Mouse (Mus musculus) gastrocnemius, adult 18-20 months (tissue): ENCODE data around the gene Capza1. TPM values are rescaled to one million over a fixed set of nuclear protein-coding genes. Genes with fewer than 3 reads are reported as not detected.
"Not testable (repeated sequence)": the region's sequence is repeated elsewhere in the genome, so short reads cannot be mapped to it uniquely, and the experiment has no call there.

Source experiments
- DNase-seq: peaks from one replicate; pipeline ENCODE4 v3.0.0; 2021; ENCODE audit warnings: low spot score
- total RNA-seq, 2 experiments: library from RNA; stranded (reverse); gene quantifications; 2 replicates each; pipeline ENCODE4 v1.2.3; 2021

The Capza1 gene
- total RNA-seq, 2 experiments from 2014 or later, result 20.1 to 21.0 TPM

DNA sequence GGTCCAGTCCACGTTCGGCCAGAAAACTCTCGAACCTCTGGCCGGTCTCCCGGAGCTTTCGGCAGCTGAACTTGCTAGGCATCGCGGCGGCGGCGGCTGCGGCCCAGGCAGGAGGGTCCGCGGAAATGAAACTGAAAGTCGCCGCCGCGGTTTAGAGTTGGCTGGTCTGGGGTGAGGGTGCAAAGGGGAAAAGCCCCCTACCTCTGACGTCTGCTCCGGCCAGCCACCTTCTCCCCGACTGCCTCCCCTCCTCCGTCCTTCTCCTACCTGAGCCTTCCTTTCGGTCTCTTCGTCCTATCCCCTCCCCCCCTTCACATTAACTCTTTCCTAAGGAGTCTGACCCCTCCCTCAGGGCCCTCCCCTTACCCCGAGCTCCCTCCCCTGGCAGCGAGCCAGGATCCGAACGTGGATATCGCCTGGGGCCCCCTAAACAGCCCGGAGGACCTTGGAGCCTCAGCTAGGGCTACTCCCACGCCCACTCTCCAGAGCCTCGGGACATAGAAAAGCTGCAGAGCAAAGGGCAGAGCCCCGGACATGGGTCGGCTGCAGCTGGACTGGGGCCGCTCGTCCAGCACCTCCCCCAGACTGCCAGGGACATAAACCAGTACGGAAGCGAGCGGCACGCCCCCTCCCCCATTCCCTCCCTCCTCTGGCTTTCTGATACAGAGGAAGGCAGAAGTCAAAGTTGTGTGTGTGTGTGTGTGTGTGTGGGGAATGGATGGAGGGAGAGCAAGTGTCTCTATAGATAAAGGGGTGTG lies 46.1 kb downstream of the Capza1 start, which contains the start of gene Mov10:
Gene Mov10, minus strand, starts transcription at position 573 of the 758 bp plus-strand sequence.
- peak; percentile 38 for DNase-seq

- peak; percentile 45 for DNase-seq
Observed at GRCm38 (mm10) chr3:104817481-104817990, 46.8 kb downstream of the Capza1 start.

DNA sequence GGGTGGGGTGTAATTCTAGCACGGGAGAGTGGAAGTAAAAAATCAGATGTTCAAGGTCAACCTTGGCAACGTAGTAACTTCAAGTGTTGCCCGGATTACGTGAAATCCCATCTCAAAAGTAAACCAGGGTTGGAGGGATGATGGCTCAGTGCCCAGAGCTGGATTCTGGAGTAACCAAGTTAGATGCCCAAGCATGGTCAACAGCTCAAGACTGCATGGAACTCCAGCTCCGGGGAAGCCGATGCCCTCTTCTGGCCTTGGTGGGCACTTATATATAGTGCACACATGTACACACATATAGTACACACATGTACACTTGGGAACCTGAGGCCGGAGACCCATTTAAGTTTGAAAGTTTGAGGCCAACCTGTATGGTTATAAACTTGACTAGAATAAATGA lies 48.2 kb downstream of the Capza1 start:
- no peak for DNase-seq

DNA sequence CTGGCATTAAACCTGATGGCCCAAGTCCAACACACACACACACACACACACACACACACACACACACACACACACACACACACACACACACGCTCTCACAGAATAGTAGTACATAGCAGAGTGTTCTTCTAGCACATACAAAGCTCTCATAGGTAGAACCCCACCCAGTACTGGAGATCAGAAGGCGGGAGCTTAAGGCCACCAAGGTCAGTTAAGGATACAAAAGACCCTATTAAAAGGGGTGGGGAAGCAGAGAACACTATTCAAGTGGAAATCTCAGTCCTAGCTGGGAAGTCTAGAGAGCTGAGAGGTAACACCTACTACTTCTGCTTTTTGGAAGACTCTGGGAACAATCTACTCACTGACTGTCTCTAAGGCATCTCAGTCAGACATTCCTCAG lies 49.0 kb downstream of the Capza1 start:
- DNase-seq, result no peak

GRCm38 (mm10) chr3:104814746-104815145 lies 49.6 kb downstream of the Capza1 start:
- no peak for DNase-seq

DNA sequence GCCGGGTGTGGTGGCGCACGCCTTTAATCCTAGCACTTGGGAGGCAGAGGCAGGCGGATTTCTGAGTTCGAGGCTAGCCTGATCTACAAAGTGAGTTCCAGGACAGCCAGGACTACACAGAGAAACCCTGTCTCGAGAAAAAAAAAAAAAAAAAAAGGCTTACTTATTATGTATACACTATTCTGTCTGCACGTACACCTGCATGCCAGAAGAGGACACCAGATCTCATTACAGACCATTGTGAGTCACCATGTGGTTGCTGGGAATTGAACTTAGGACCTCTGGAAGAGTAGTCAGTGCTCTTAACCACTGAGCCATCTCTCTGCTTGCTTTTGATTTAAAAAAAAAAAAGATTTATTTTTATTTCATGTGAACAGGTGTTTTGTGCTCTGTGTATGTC lies 51.1 kb downstream of the Capza1 start:
- DNase-seq, result not testable (repeated sequence)

GRCm38 (mm10) chr3:104812254-104812653 lies 52.1 kb downstream of the Capza1 start:
- no peak for DNase-seq

DNA sequence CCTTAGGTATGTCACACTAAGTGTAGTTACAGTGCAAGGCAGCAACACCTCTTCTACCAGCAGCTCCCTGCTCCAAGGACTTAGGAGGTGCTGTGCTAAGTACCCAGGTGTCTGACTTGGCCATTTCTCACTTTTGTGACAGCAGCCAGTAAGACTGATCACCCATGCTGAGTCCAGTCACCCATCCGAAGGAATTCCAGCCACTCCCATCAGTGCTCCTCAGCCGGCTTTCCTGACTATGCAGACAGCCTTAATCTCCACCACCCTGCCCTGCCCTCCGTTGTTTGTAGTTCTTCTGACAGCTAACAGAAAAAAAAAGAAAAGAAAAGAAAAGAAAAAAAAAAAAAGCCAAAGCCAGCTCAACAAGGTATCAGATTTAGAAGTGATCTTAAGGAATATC lies 52.6 kb downstream of the Capza1 start:
- no peak for DNase-seq

GRCm38 (mm10) chr3:104805539-104805938 lies 58.8 kb downstream of the Capza1 start:
- no peak for DNase-seq

- no peak for DNase-seq
Observed at GRCm38 (mm10) chr3:104804312-104804711, 60.0 kb downstream of the Capza1 start.

DNA sequence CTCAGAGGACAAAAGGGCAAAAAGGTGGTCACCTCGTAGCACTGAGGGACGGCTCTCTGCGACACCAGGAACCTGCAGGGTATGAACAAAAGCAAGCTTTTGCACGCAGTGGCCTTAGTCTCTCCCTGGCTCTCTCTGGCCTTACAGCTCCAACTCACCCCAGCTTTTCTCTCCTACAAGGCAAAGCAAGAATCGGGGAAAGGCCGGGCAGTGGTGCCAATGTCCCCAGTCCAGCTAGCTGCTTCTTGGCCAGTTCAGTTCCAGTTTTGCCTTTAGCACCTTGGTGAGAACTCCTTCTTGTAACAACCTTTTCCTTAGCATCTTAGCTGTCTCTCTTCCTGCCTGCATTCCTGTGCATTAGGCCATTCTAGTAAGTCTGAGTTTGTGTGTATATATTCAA lies 62.8 kb downstream of the Capza1 start:
- no peak for DNase-seq

DNA sequence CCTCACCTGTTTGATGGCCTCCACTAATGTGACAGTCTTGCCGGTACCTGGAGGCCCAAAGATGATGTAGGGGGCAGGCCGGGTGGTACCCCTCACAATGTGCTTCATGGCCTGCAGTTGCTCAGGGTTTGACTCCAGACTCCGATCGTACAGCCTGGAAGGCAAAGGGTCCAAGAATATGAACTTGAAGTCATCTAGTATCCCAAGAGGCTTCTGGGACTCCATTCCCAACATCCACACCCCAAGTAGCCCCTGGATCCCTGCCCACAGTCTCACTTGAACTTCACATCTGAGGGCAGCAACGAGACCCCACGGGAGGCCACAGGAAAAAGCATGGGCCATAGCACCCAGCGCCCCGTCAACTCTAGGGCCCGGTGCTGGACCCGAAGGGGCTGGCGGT lies 63.6 kb downstream of the Capza1 start:
- DNase-seq, result no peak

GRCm38 (mm10) chr3:104796430-104797082 lies 67.7 kb downstream of the Capza1 start:
- DNase-seq, result no peak

DNA sequence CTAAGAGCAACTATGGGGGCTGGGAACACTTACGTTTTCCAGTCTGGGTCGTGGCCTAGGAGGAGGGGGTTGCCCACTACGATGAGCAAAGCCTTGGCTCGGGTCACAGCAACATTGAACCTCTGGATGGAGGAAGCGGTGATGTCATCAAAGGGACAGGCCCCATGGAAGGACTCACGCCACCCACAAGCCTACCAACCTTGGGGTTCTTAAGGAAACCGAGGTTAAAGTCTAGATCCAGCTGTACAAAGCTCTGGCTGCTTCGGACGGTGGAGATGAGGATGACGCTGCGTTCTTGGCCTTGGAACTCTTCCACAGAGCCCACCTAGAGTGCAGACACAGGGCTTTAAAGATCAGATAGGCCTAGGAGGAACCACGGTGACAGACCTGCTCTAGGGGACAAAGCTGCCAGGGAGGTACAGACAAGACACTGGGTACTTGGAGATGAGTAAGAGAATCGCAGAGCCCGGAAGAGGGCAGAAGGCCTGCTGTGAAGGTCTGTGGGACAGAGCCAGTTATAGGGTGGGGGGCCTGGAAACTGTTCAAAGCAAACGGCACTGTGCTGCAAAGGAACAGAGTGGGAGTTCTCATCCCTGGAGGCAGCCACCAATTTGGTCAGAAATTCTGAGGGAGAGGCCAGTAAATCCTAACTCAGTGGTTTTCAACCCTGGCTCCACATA lies 68.5 kb downstream of the Capza1 start:
- DNase-seq, result no peak

DNA sequence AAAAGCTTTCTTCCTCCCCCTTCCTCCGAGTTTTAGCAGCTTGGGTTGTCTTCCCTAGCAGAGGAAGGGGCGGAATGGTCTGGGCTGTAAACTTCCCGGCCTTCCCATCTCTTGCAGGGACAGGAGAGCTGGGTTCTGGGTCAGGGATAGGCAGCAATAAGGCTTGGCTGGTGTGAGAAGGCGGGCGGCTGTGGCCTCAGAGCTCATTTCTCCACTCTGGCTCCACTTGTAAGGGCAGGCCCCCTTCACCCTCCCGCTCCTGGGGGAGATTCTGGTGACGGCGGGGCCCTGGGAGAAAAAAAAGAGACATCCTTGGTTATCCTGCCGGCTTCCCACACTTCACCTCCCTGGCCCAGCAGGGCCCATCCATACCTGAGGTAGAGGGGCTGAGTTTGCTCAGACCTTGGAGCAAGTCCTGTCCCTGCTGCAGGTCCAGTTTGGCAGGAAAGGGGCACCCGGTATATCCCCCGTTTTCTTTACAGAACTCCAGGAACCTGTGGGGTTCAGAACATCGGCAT lies 69.3 kb downstream of the Capza1 start:
- no peak for DNase-seq

DNA sequence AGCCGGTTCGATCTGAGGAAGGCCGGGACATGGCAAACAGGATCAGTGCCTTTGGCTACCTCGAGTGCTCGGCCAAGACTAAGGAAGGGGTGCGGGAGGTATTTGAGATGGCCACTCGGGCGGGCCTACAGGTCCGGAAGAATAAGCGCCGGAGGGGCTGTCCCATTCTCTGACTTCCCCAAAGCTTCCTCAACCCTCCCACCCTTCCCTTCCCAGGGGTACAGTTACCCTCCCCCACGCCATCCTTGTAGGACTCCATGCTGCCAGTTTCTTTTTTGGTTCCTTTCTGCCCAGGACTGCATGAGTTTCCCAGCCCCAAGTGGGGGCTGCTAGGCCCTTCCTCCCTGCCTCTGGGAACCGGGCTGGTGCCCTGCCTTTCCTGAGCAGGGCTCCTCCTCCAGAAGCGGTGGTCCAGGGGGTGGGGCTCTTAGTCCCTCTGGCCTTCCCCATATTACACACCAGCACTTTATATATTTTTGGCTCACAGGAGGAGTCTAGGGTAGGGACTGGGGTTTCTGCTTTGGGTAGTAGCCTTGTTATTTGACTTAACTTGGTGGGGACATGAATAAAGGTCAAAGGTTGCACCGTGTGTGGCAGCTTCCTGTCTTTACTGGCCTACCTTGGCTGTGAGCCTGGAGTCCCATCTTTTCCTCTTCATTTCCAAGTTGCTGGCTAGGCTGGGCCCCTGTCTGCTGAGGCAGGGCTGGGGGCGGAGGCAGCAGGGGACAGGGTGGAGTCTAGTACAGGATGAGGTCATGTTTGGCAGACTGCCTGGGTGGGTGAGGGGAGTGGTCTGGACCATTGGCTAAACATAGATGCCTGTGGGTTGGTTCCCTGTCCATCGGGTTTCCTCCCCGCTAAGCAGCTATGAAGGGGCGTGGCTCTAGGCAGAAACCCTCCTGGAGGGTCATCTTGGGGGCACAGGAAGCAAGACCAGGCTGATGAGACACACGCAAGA lies 70.2 kb downstream of the Capza1 start:
- peak; percentile 89 for DNase-seq

DNA sequence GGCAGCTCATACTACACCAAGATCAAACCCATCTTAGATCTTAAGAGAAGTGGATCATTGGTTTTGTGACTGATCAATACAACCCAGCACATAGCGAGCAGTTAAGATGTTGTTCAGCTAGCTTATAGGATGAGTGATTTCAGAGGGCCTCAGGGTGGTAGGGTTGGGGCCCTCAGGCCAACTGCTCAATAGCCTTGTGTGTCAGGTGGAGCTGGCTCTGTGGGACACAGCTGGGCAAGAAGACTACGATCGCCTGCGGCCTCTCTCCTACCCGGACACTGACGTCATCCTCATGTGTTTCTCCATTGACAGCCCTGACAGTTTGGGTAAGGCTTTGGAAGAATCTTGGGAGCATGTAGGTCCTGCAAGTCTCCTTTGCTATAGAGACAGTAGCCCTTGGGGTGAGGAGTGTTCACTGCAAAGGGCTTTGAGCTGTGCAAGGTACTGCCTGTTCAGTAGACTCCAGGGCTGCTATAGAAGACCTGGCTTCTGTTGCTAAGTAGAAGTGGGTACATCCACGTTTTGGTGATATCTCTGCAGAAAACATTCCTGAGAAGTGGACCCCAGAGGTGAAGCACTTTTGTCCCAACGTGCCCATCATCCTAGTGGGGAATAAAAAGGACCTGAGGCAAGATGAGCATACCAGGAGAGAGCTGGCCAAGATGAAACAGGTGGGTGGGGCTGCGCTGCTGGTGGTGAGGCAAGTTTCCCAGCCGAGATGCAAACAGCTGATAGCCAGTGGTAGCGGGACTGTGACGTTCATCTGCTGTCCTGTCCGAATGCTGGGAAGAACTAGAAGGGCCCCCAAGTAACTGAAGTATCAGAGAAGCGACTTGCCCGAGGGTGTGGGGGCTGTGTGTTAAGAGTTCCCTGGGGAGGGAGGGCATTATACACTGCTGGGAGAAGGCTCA lies 71.7 kb downstream of the Capza1 start:
- DNase-seq, result no peak

- DNase-seq, result no peak
Observed at GRCm38 (mm10) chr3:104791671-104792070, 72.6 kb downstream of the Capza1 start.

DNA sequence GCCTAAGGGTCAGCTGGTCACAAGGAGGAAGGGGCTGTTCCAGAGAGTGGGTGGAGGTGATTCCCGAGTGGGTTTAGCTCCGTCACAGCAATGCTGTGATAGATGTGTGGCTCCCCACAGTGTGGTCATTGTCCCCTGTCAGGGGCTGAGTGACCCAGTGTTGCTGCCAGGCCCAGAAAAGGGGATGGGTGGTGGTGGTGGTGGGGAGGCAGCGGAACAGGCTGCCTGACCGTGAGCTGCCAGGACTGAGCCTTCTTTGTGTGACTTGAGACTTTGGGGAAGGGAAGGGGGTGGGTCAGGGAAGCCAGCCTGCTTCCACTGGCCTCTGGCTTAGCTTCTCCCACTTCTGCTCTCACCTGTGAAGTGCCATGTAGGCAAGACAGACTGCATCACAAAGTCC lies 73.3 kb downstream of the Capza1 start:
- no peak for DNase-seq
